Mouse (Mus musculus): ENCODE measurements at regions not wholly inside any gene's neighbourhood (a gene's known extent, or its start where the extent isn't known, plus 50 kb on each side); places are given as distances from the start of the nearest gene placed in this dataset.

DNA sequence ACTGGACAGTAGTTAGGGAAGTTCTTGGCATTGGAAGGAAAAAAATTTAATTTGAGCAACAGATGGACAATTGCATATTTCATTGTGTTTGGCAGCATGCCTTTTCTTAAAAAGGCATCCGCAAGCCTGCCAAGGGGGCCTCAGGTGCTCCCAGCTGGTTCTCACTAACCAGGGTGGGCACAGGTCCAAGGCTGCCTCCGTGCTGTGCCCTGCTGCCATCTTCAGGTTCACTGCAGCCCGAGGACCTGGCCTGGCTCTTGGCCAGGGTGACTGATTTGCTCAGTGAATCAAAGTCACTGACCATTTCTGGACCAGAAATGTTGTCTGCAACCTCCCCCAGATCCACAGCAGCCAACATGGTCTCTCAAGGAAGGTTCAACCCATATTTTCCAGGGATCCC is 263.3 kb upstream of the Mgmt start:
- Histone ChIP-seq H3K4me2 (ENCODE audit: low read depth, low read length) (no peak overlapping the region), H3K9ac (ENCODE audit: low read depth, low read length) (no peak overlapping the region), H3K27me3 (ENCODE audit: control insufficient read depth, insufficient read depth, low read depth, low read length) (no peaks in the 10 kb centered on the region), H3K9me3 (replicated peaks; ENCODE audit: control insufficient read depth, low read length) (no peaks in the 10 kb centered on the region), H3K4me1 (ENCODE audit: control insufficient read depth, low read depth, low read length) (no peaks in the 10 kb centered on the region), H3K36me3 (ENCODE audit: control insufficient read depth, insufficient read depth) (no peaks in the 10 kb centered on the region), H3K4me3 (ENCODE audit: low read depth, low read length) (no peak overlapping the region), H3K27ac (ENCODE audit: low read length) (no peak overlapping the region)
- ATAC-seq (ENCODE audit: low read depth): no peak
- WGBS (ENCODE audit: insufficient replicate concordance): 52% methylated on average over 3 of the region's 3 CpGs

DNA sequence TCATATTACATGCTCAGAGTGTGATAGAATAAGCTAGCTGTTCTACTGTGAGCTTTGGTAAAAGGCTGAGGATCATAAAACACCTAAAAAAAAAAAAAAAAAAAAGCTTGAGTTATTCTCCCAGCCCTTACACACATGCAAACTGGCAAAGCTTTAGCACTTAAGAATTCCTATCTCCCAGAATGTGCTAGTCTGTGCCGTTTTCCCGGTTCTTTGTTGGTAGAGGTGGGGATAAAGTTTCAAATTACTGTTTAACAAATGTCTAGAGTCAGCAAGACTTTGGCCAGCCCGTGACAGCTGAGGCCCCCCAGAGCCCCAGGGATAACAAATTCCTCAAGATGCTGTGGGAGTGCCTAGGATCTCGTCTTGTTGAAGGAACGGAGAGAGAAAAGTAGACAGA is 254.3 kb upstream of the Mgmt start:
- Histone ChIP-seq H3K9ac (ENCODE audit: low read depth, low read length) (no peak overlapping the region), H3K4me3 (ENCODE audit: low read depth, low read length) (no peak overlapping the region), H3K27ac (ENCODE audit: low read length) (no peak overlapping the region), H3K36me3 (ENCODE audit: control insufficient read depth, insufficient read depth) (no peaks in the 10 kb centered on the region), H3K27me3 (ENCODE audit: control insufficient read depth, insufficient read depth, low read depth, low read length) (no peaks in the 10 kb centered on the region), H3K4me1 (ENCODE audit: control insufficient read depth, low read depth, low read length) (no peaks in the 10 kb centered on the region), H3K4me2 (ENCODE audit: low read depth, low read length) (no peak overlapping the region), H3K9me3 (replicated peaks; ENCODE audit: control insufficient read depth, low read length) (no peaks in the 10 kb centered on the region)
- no peak for ATAC-seq (ENCODE audit: low read depth)
- WGBS (ENCODE audit: insufficient replicate concordance): 35% methylated on average over 5 of the region's 5 CpGs

DNA sequence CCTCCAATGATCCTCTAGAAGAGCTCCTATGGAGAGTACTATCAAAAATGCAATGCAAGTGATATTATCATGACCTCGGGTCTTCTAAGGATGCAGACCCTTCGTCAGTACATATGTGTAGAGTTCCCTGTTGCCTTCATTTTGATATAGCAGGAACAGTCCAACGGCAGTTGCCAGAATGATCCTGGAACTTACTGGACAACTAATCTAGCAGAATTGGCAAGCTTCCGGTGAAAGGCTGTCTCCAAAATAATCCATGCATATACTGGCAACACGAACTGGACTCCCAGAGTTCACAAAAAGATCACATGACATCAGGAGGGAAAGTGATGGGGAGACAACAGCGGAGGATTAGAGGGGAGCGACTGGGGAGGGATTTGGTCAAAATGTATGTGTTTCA is 253.6 kb upstream of the Mgmt start:
- Histone ChIP-seq H3K9me3 (replicated peaks; ENCODE audit: control insufficient read depth, low read length) (no peaks in the 10 kb centered on the region), H3K27ac (ENCODE audit: low read length) (no peak overlapping the region), H3K9ac (ENCODE audit: low read depth, low read length) (no peak overlapping the region), H3K36me3 (ENCODE audit: control insufficient read depth, insufficient read depth) (no peaks in the 10 kb centered on the region), H3K4me1 (ENCODE audit: control insufficient read depth, low read depth, low read length) (no peaks in the 10 kb centered on the region), H3K4me3 (ENCODE audit: low read depth, low read length) (no peak overlapping the region), H3K27me3 (ENCODE audit: control insufficient read depth, insufficient read depth, low read depth, low read length) (no peaks in the 10 kb centered on the region), H3K4me2 (ENCODE audit: low read depth, low read length) (no peak overlapping the region)
- WGBS (ENCODE audit: insufficient replicate concordance): 60% methylated on average over 7 of the region's 7 CpGs
- no peak for ATAC-seq (ENCODE audit: low read depth)

DNA sequence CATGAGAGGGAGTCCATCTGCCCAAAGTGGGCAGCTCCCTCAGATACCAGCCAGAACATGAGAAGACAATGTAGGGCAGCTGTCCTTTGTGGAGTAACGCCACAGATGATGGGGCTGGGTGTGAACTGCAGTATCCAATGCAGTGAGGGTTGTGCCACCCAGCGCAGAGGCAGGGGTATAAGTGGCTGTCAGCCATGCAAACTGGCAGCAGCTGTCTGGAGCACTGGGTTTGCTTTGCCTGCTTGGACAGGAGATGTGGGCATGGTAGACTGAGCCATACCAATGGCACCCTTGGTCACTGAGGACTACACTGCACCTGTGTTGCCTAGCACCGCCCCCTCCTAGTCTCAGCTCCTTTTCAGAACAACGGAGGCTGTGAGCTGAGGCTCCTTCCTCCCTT is 244.6 kb upstream of the Mgmt start:
- Histone ChIP-seq H3K9me3 (replicated peaks; ENCODE audit: control insufficient read depth, low read length) (no peaks in the 10 kb centered on the region), H3K4me2 (ENCODE audit: low read depth, low read length) (no peak overlapping the region), H3K27me3 (ENCODE audit: control insufficient read depth, insufficient read depth, low read depth, low read length) (no peaks in the 10 kb centered on the region), H3K9ac (ENCODE audit: low read depth, low read length) (no peak overlapping the region), H3K27ac (ENCODE audit: low read length) (no peak overlapping the region), H3K4me3 (ENCODE audit: low read depth, low read length) (no peak overlapping the region), H3K4me1 (ENCODE audit: control insufficient read depth, low read depth, low read length) (no peaks in the 10 kb centered on the region), H3K36me3 (ENCODE audit: control insufficient read depth, insufficient read depth) (no peaks in the 10 kb centered on the region)
- 52% methylated on average over 4 of the region's 4 CpGs for WGBS (ENCODE audit: insufficient replicate concordance)
- ATAC-seq (ENCODE audit: low read depth): no peak

GRCm38 (mm10) chr7:136659930-136660329 is 234.5 kb upstream of the Mgmt start:
- H3K36me3 ChIP-seq (ENCODE audit: control insufficient read depth, insufficient read depth): no peaks in the 10 kb centered on the region
- H3K4me1 ChIP-seq (ENCODE audit: control insufficient read depth, low read depth, low read length): no peaks in the 10 kb centered on the region
- no peaks in the 10 kb centered on the region for H3K9me3 ChIP-seq (replicated peaks; ENCODE audit: control insufficient read depth, low read length)
- H3K9ac ChIP-seq (ENCODE audit: low read depth, low read length): no peak overlapping the region
- no peak for ATAC-seq (ENCODE audit: low read depth)
- H3K4me2 ChIP-seq (ENCODE audit: low read depth, low read length): no peak overlapping the region
- no peak overlapping the region for H3K4me3 ChIP-seq (ENCODE audit: low read depth, low read length)
- no peaks in the 10 kb centered on the region for H3K27me3 ChIP-seq (ENCODE audit: control insufficient read depth, insufficient read depth, low read depth, low read length)
- no peak overlapping the region for H3K27ac ChIP-seq (ENCODE audit: low read length)

DNA sequence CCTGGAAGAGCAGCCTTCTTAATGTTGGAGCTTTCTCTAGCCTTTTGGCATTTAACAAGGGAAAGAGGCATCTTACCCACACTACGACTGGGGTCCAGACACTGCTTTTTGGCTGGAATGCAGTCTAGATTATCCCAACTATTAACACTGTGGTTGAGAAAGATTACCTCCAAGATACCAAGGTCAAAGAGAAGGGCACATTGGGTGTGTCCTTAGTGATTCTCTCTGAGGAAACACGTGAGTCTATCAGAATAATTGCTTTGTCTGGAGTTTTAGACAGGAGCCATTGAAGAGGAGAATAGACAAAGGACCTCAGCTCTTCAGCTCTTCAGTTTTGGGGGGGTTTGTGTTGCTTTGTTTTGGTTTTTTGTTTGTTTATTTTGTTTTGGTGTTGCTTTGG is 234.0 kb upstream of the Mgmt start:
- Histone ChIP-seq H3K36me3 (ENCODE audit: control insufficient read depth, insufficient read depth) (no peaks in the 10 kb centered on the region), H3K9me3 (replicated peaks; ENCODE audit: control insufficient read depth, low read length) (no peaks in the 10 kb centered on the region), H3K4me3 (ENCODE audit: low read depth, low read length) (no peak overlapping the region), H3K4me2 (ENCODE audit: low read depth, low read length) (no peak overlapping the region), H3K9ac (ENCODE audit: low read depth, low read length) (no peak overlapping the region), H3K4me1 (ENCODE audit: control insufficient read depth, low read depth, low read length) (no peaks in the 10 kb centered on the region), H3K27me3 (ENCODE audit: control insufficient read depth, insufficient read depth, low read depth, low read length) (no peaks in the 10 kb centered on the region), H3K27ac (ENCODE audit: low read length) (no peak overlapping the region)
- 36% methylated on average over 2 of the region's 2 CpGs for WGBS (ENCODE audit: insufficient replicate concordance)
- ATAC-seq (ENCODE audit: low read depth): no peak

GRCm38 (mm10) chr7:136664424-136665082 is 229.9 kb upstream of the Mgmt start:
- no peaks in the 10 kb centered on the region for H3K27me3 ChIP-seq (ENCODE audit: control insufficient read depth, insufficient read depth, low read depth, low read length)
- no peaks in the 10 kb centered on the region for H3K4me1 ChIP-seq (ENCODE audit: control insufficient read depth, low read depth, low read length)
- H3K4me2 ChIP-seq (ENCODE audit: low read depth, low read length): no peak overlapping the region
- H3K27ac ChIP-seq (ENCODE audit: low read length): no peak overlapping the region
- no peak overlapping the region for H3K4me3 ChIP-seq (ENCODE audit: low read depth, low read length)
- no peaks in the 10 kb centered on the region for H3K9me3 ChIP-seq (replicated peaks; ENCODE audit: control insufficient read depth, low read length)
- H3K9ac ChIP-seq (ENCODE audit: low read depth, low read length): no peak overlapping the region
- ATAC-seq (ENCODE audit: low read depth): no peak
- WGBS (ENCODE audit: insufficient replicate concordance): 66% methylated on average over 10 of the region's 10 CpGs
- no peaks in the 10 kb centered on the region for H3K36me3 ChIP-seq (ENCODE audit: control insufficient read depth, insufficient read depth)

- Histone ChIP-seq H3K27me3 (ENCODE audit: control insufficient read depth, insufficient read depth, low read depth, low read length) (no peaks in the 10 kb centered on the region), H3K27ac (ENCODE audit: low read length) (no peak overlapping the region), H3K4me3 (ENCODE audit: low read depth, low read length) (no peak overlapping the region), H3K36me3 (ENCODE audit: control insufficient read depth, insufficient read depth) (no peaks in the 10 kb centered on the region), H3K4me1 (ENCODE audit: control insufficient read depth, low read depth, low read length) (no peaks in the 10 kb centered on the region), H3K9ac (ENCODE audit: low read depth, low read length) (no peak overlapping the region), H3K4me2 (ENCODE audit: low read depth, low read length) (no peak overlapping the region), H3K9me3 (replicated peaks; ENCODE audit: control insufficient read depth, low read length) (no peaks in the 10 kb centered on the region)
- 53% methylated on average over 2 of the region's 2 CpGs for WGBS (ENCODE audit: insufficient replicate concordance)
- no peak for ATAC-seq (ENCODE audit: low read depth)
Measured at GRCm38 (mm10) chr7:136665901-136666300, 228.5 kb upstream of the Mgmt start.

GRCm38 (mm10) chr7:136666707-136667106 is 227.7 kb upstream of the Mgmt start:
- Histone ChIP-seq H3K9ac (ENCODE audit: low read depth, low read length) (no peak overlapping the region), H3K4me1 (ENCODE audit: control insufficient read depth, low read depth, low read length) (no peaks in the 10 kb centered on the region), H3K4me3 (ENCODE audit: low read depth, low read length) (no peak overlapping the region), H3K9me3 (replicated peaks; ENCODE audit: control insufficient read depth, low read length) (no peaks in the 10 kb centered on the region), H3K36me3 (ENCODE audit: control insufficient read depth, insufficient read depth) (no peaks in the 10 kb centered on the region), H3K27ac (ENCODE audit: low read length) (no peak overlapping the region), H3K27me3 (ENCODE audit: control insufficient read depth, insufficient read depth, low read depth, low read length) (no peaks in the 10 kb centered on the region), H3K4me2 (ENCODE audit: low read depth, low read length) (no peak overlapping the region)
- WGBS (ENCODE audit: insufficient replicate concordance): 8% methylated on average over 6 of the region's 6 CpGs
- no peak for ATAC-seq (ENCODE audit: low read depth)

All from liver, embryonic 16.5 days (tissue).